Mouse (Mus musculus) cerebellum, adult 2 months (tissue): ENCODE results near the gene Chrm3.

Experiments used
- CTCF ChIP-seq: fragments of 200-500 bp; IDR thresholded peaks from 2 replicates; pipeline ENCODE4 v1.5.1; 2011; ENCODE audit warnings: low read depth, mild to moderate bottlenecking, control low read depth, low read length, moderate library complexity, borderline replicate concordance; ENCODE audit not compliant: insufficient read depth
- POLR2A ChIP-seq: fragments of 200-500 bp; IDR thresholded peaks from 2 replicates; pipeline ENCODE4 v1.6.1; 2011; ENCODE audit warnings: low read length, control low read depth, borderline replicate concordance; ENCODE audit not compliant: insufficient read depth

GRCm38 (mm10) chr13:10045651-10046350, 314.8 kb downstream of the Chrm3 start:
- TF ChIP-seq CTCF (no peak), POLR2A (no peak)
